Mouse (Mus musculus) adrenal gland (tissue): ENCODE measurements at regions not wholly inside any gene's neighbourhood (a gene's known extent, or its start where the extent isn't known, plus 50 kb on each side); places are given as distances from the start of the nearest gene placed in this dataset.

Experiments
- intact Hi-C: fragments of 180-260 bp; cut with DNase I; formaldehyde crosslinking; loops from one replicate; pipeline ENCODE4 v1.15.1; 2025

DNA sequence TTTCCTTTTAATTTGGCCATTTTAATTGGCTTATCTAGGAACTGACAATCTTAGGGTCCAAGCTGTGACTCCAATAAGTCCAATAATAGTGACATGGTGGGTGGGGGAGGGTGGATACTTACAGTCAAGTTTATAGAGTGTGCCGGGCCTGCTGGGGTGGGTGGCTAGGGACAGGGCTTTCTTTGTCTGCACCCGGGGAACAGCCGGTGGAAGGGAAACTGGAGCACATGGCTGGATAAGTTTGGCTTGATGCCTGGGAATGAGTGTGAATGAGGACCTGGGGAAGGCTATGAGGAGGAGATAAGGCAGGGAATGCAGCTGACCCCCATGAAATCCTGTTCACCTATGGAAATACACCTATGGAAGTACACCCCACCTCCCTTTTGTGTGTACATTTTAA lies 81.7 kb upstream of the Cers4 start:
- intact Hi-C loops = no loop called here

DNA sequence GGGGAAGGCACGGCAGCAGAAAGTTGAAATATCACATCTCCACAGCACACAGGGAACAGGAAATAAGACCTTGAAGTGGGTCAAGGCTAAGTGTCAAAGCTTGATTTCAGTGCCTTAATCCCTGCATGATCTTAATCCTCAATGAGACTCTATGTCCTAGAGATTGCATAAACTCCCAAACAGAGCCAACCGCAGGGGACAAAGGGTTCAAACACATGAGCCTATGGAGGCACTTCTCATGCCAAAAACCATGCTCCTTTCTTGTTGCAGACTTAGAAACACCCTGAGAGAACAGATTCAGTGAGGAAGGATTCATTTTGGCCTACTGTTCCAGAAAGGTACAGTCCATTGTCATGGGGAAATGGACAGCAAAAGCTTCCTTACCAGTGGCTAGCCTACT lies 81.0 kb upstream of the Cers4 start:
- intact Hi-C loops = loop anchor here (2.0 kb wide), 2 partner anchors 105 to 177 kb away; no protein-coding TSS in a partner anchor

DNA sequence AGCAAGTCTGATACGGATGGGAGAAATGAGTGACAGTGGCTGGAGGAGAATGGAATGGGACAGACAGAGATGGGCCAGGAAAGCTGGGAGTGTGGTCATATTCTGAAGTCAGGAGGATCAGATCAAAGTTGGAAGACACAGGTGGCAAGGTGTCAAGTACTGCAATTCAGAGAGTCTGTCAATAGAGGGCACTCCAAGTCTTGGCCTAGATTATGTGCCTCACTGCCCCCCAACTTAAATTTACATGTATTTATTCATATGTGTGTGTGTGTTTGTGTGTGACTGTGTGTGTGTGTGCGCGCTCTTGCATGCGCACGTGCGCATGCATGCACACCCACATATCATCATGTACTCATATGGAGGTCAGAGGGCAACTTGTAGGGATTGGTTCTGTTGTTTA lies 79.6 kb upstream of the Cers4 start:
- intact Hi-C loops = loop anchor here (2.0 kb wide), 2 partner anchors 104 to 176 kb away; no protein-coding TSS in a partner anchor

DNA sequence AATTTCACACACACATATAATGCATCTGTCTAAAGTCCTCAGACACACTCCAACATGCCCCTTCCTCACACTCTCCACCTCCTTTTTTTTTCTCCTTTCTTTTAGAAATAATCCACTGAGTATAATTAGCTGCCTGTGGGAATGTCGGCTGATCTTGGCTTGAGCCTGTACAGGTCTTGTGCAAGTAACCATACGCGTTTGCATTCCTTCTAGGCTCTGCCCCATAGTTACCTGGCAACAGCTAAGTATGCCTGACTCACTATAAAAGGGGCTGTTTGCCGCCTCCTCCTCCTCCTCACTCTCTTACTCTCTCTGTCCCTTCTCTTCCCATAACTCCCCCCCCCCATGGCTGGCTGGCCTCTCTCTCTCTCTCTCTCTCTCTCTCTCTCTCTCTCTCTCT lies 79.1 kb upstream of the Cers4 start:
- intact Hi-C loops = loop anchor here (2.0 kb wide), 2 partner anchors 103 to 175 kb away; no protein-coding TSS in a partner anchor

DNA sequence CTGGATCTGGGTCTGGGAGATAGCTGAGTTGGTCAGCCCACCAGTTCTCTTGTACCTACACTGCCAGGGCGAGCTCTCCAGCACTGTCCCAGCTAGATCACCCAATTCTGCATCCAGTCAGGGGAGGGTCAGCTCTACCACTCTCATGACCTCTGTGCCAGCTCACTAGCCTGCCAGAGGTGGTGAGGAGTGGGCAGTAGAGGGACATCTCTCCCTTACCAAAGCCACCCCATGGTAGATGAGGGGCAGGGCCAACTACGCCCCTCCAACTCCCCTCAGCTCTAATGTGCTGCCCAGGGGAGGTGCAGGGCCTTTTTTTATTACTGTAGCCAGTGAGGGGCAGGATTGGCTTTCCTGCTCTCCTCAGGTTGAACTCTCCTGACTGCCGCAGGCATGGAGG lies 75.7 kb upstream of the Cers4 start:
- intact Hi-C loops = no loop called here

DNA sequence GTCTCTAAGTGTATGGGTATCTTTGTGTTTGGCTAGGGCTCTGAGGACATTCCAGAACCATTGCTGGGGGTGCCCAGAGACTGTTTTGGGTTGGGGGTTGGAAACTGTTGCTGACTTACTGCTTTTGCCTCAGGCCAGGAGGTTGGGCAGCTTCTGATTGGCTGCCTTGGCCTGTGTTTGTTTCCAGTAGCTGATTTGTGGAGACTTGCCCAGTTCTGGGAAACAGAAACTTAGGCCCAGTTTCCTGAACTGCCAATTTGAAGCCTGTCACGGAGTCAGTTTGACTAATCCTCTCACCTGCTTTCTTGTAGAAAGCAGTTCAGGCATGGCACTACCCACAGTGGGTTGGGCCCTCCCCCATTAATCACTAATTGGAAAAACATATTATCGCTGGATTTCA lies 59.7 kb upstream of the Cers4 start:
- intact Hi-C loops = no loop called here

DNA sequence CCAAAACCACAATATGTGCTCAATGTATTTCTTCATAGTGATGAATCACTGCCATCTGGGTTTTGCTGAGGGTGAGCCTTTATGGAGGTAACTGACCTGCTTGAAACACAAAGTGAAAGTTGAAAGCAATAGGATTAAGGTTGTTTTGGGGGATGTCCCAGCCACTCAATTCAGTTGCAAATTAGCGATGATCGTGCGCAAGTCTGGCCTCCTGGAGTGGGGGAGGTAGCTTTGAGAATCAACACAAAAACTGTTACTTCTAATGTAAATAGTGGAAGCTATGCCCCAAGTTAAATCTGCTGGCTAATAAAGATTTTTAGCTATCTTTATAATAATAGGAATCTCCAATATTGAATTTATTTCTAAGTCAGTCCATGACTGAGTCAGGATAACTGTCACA lies 56.3 kb upstream of the Cers4 start:
- intact Hi-C loops = no loop called here
